Mouse (Mus musculus): ENCODE results near the gene St8sia1. TPM values are rescaled to one million over a fixed set of nuclear protein-coding genes. Genes with fewer than 3 reads are reported as not detected.

St8sia1 gene
- polyA plus RNA-seq, 1 experiment from 2014 or later = 4.2 TPM

DNA sequence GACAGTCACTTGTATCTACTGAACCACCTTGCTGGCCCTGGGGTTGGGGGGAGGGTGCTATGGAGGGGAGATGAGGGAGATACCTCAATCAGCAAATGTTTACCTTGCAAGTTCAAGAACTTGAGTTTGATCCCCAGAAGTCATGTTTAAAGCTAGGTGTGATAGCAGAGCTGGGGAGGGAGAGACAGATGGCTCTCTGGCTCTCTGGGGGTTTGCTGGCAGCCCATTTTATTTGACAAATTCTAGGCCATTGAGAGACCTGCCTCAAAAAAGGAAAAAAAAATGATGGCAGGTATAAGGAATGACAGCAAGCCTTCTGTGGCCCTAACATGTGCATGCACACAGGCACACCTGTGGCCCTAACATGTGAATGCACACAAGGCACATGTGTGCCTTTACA is 26.2 kb downstream of the St8sia1 start:
- H3K4me1 ChIP-seq (ENCODE audit: insufficient read depth, low read length) = 0 out of 2 replicates have a peak, but pooled peaks cover 4% of the 10 kb centered on the region
- H3K27me3 ChIP-seq (ENCODE audit: insufficient read depth, low read length) = no peaks in the 10 kb centered on the region
- H3K4me2 ChIP-seq (replicated peaks; ENCODE audit: low read depth, low read length) = no peak overlapping the region
- no peak overlapping the region for H3K4me3 ChIP-seq (ENCODE audit: low read length)
- no peaks in the 10 kb centered on the region for H3K9me3 ChIP-seq (ENCODE audit: low read length)
- no peak overlapping the region for H3K27ac ChIP-seq (ENCODE audit: low read length)
- H3K9ac ChIP-seq (replicated peaks; ENCODE audit: low read length) = no peak overlapping the region
- no peaks in the 10 kb centered on the region for H3K36me3 ChIP-seq (ENCODE audit: insufficient read depth, low read length)
- no peak for ATAC-seq (ENCODE audit: low FRiP score, low TSS enrichment)

DNA sequence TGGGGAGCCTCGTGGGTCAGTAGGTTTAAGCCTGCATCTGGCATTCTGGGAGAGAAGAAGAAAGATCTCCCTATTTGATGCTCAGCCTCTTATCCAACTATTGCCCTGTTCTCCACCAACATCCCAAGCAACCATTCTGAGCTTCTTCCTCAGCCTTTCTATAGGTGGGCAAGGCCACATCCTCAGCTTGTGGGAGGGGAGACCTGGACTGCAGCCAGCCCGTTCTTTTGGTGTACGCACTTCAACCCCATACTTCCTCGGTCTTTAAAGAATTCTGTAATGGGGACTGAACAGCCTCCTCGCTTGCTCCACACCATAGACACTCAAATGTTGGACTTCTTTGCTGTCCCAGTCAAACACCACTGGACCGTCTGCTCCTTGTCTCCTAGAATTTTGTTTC is 31.7 kb downstream of the St8sia1 start:
- no peak overlapping the region for H3K4me2 ChIP-seq (replicated peaks; ENCODE audit: low read depth, low read length)
- peaks cover 4% of the 10 kb centered on the region; the same call in 1 of the 2 replicates for H3K4me1 ChIP-seq (ENCODE audit: insufficient read depth, low read length)
- no peak overlapping the region for H3K4me3 ChIP-seq (ENCODE audit: low read length)
- no peak for ATAC-seq (ENCODE audit: low FRiP score, low TSS enrichment)
- H3K36me3 ChIP-seq (ENCODE audit: insufficient read depth, low read length) = no peaks in the 10 kb centered on the region
- H3K27ac ChIP-seq (ENCODE audit: low read length) = peak overlapping the region; percentile 40
- no peaks in the 10 kb centered on the region for H3K9me3 ChIP-seq (ENCODE audit: low read length)
- H3K9ac ChIP-seq (replicated peaks; ENCODE audit: low read length) = no peak overlapping the region
- H3K27me3 ChIP-seq (ENCODE audit: insufficient read depth, low read length) = no peaks in the 10 kb centered on the region
- WGBS = 64% methylated on average over 6 of the region's 6 CpGs

DNA sequence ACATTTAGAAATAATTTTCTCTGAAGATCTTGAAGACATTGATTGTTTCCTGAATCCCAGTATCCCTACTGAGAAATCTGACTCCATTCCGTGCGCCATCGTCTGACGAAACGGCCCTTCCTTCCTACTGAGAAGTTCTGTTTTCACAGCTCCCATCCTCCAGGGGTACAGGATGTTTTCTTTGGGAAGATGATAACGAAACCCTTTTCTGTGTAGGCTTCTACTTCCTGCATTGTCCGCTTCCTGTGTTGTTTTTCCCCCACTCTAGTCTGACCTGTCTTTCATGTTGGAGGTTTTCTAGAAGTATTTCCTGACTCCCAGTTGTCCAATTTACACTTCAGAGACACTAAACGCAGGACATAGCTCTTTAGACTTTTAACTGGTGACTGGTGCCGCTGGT is 32.1 kb downstream of the St8sia1 start:
- Histone ChIP-seq H3K4me3 (ENCODE audit: low read length) (no peak overlapping the region), H3K4me1 (ENCODE audit: insufficient read depth, low read length) (peaks cover 4% of the 10 kb centered on the region; the same call in 1 of the 2 replicates), H3K4me2 (replicated peaks; ENCODE audit: low read depth, low read length) (0 out of 2 replicates have a peak overlapping the region, but pooled peaks have one; percentile 2), H3K27me3 (ENCODE audit: insufficient read depth, low read length) (no peaks in the 10 kb centered on the region), H3K27ac (ENCODE audit: low read length) (peak overlapping the region; percentile 40), H3K36me3 (ENCODE audit: insufficient read depth, low read length) (no peaks in the 10 kb centered on the region), H3K9me3 (ENCODE audit: low read length) (no peaks in the 10 kb centered on the region), H3K9ac (replicated peaks; ENCODE audit: low read length) (no peak overlapping the region)
- 36% methylated on average over 9 of the region's 9 CpGs for WGBS
- ATAC-seq (ENCODE audit: low FRiP score, low TSS enrichment) = no peak

DNA sequence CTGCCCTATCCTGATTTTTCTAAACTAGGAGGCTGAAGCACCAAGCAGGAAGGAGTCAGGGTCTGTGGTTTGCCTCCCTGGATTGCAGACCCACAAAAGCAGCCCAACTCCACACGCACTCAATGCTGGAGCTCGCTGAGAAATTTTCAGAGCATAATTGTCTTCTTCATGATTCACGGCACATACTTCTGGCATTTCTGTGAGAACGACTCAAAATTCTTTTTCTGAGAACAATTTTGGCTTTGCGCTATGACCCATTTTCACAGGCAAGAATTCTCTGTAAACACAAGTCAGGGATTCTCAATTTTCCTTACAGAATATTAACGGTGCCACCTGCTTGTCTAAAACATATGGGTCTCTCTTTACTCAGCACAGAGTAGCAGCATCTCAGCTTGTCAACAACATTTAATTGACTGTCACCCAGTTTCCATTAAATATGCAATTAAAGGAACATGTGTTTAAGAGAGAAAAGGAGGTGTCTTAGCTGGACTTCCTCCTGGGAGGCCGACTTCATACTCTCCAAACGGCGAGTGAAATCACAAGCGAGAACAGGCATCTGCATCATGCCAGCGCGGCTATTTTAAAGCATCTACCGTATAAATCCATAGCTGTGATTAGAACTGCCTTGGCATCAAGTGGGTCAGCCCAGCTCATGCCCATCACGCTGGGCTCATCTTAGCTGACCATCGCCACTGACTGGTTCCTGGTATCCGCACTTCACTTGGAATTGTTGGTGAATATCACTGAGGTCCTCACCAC is 35.5 kb downstream of the St8sia1 start:
- no peaks in the 10 kb centered on the region for H3K36me3 ChIP-seq (ENCODE audit: insufficient read depth, low read length)
- ATAC-seq (ENCODE audit: low FRiP score, low TSS enrichment) = no peak
- no peaks in the 10 kb centered on the region for H3K27me3 ChIP-seq (ENCODE audit: insufficient read depth, low read length)
- H3K9ac ChIP-seq (replicated peaks; ENCODE audit: low read length) = no peak overlapping the region
- H3K4me2 ChIP-seq (replicated peaks; ENCODE audit: low read depth, low read length) = no peak overlapping the region
- H3K4me3 ChIP-seq (ENCODE audit: low read length) = no peak overlapping the region
- no peaks in the 10 kb centered on the region for H3K9me3 ChIP-seq (ENCODE audit: low read length)
- WGBS = 91% methylated on average over 16 of the region's 16 CpGs
- H3K27ac ChIP-seq (ENCODE audit: low read length) = no peak overlapping the region
- H3K4me1 ChIP-seq (ENCODE audit: insufficient read depth, low read length) = peaks cover 4% of the 10 kb centered on the region; the same call in 1 of the 2 replicates

DNA sequence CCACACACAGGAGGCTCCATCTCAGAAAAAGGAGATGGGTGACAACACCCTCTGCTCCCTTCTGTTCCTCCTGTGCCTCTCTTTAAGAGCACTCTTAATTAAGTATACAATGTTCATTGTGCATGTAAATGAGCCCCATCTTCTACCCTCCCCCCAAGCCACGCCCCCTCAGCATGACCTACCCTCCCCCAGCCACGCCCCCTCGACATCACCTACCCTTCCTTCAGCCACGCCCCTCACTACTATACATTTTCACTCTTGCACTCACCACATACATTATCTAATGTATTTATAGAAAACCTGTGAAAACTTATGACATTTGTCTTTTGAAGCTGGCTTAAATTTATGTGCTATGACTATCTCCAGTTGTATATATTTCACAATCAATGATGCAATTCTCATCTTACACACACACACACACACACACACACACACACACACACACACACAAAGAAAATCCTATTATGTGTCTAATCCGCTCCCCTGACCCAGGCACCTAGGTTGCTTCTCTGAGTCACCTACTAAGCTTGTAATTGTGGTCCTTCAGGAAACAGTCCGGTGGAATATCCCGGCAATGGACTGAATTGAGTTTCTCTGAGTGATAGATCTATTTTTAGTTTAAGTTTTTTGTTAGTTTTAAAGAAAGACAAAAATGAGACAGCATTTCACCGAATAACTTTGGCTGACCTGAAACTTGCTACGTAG is 37.2 kb downstream of the St8sia1 start:
- Histone ChIP-seq H3K4me3 (ENCODE audit: low read length) (no peak overlapping the region), H3K36me3 (ENCODE audit: insufficient read depth, low read length) (no peaks in the 10 kb centered on the region), H3K27ac (ENCODE audit: low read length) (no peak overlapping the region), H3K9ac (replicated peaks; ENCODE audit: low read length) (no peak overlapping the region), H3K4me2 (replicated peaks; ENCODE audit: low read depth, low read length) (no peak overlapping the region), H3K27me3 (ENCODE audit: insufficient read depth, low read length) (no peaks in the 10 kb centered on the region), H3K9me3 (ENCODE audit: low read length) (no peaks in the 10 kb centered on the region), H3K4me1 (ENCODE audit: insufficient read depth, low read length) (peaks cover 4% of the 10 kb centered on the region; the same call in 1 of the 2 replicates)
- no peak for ATAC-seq (ENCODE audit: low FRiP score, low TSS enrichment)
- WGBS = 89% methylated on average over 9 of the region's 9 CpGs

DNA sequence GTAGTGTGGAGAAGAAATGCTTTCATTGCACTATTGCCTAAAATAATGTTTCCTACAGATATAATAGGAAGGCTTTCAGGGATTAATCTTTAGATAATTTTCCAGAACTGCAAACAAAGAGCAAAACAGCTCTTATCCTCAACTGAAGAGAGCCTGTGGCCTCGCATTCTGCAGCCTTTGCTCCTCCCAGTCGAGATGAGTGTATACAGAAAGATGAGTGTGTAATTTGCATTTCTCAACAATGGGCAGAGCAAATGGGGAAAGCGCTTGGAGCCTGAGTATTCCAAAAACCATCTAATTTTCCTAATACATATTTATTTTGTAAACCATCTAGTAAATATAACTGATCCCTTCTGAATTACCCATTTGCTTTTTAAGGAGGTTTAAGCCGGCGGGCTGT is 38.3 kb downstream of the St8sia1 start:
- Histone ChIP-seq H3K9me3 (ENCODE audit: low read length) (no peaks in the 10 kb centered on the region), H3K9ac (replicated peaks; ENCODE audit: low read length) (no peak overlapping the region), H3K36me3 (ENCODE audit: insufficient read depth, low read length) (no peaks in the 10 kb centered on the region), H3K27me3 (ENCODE audit: insufficient read depth, low read length) (no peaks in the 10 kb centered on the region), H3K4me3 (ENCODE audit: low read length) (no peak overlapping the region), H3K27ac (ENCODE audit: low read length) (no peak overlapping the region), H3K4me1 (ENCODE audit: insufficient read depth, low read length) (no peaks in the 10 kb centered on the region), H3K4me2 (replicated peaks; ENCODE audit: low read depth, low read length) (no peak overlapping the region)
- ATAC-seq (ENCODE audit: low FRiP score, low TSS enrichment) = no peak
- 85% methylated on average over 5 of the region's 5 CpGs for WGBS

DNA sequence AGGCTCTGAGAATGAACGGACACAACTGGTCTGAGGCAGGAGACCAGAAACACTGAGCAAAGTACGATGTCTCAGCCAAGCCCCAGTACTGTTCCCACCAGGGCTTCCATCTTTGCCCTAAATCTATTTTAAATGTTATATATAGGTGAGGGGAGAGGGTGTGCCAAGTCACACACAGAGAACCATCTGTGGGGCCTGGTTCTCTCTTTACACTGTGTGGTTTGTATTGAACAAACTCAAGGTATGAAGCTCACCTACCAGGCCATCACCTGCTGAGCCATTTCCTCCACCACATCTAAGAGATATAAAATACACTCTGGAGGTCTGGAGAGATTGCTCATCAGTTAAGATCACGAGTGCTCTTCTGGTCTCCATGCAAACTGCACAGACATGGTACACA is 38.9 kb downstream of the St8sia1 start:
- H3K9ac ChIP-seq (replicated peaks; ENCODE audit: low read length) = no peak overlapping the region
- H3K4me2 ChIP-seq (replicated peaks; ENCODE audit: low read depth, low read length) = no peak overlapping the region
- H3K4me1 ChIP-seq (ENCODE audit: insufficient read depth, low read length) = no peaks in the 10 kb centered on the region
- 89% methylated on average over 3 of the region's 3 CpGs for WGBS
- no peak overlapping the region for H3K27ac ChIP-seq (ENCODE audit: low read length)
- no peaks in the 10 kb centered on the region for H3K27me3 ChIP-seq (ENCODE audit: insufficient read depth, low read length)
- no peak for ATAC-seq (ENCODE audit: low FRiP score, low TSS enrichment)
- H3K4me3 ChIP-seq (ENCODE audit: low read length) = no peak overlapping the region
- no peaks in the 10 kb centered on the region for H3K36me3 ChIP-seq (ENCODE audit: insufficient read depth, low read length)
- no peaks in the 10 kb centered on the region for H3K9me3 ChIP-seq (ENCODE audit: low read length)

DNA sequence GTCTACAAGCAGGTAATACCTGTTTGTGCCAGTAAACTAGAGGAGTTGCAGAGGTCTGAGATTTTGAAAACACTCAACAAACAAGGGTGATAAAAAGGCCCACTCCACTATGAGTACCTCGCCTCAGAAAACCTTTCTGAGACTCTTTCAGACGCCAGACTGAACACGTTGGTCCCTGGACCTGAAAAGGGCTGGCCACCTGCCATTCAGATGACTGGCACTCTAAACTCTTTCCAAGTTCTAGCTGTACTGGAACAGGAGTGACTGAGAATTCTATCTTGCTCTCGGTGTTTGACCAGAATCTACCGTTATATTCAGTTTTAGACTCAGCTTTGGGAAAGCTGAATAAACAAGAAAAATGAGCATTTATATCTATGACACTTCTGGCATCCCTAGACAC is 43.4 kb downstream of the St8sia1 start:
- H3K9ac ChIP-seq (replicated peaks; ENCODE audit: low read length) = no peak overlapping the region
- WGBS = 75% methylated on average over 5 of the region's 5 CpGs
- H3K36me3 ChIP-seq (ENCODE audit: insufficient read depth, low read length) = no peaks in the 10 kb centered on the region
- no peaks in the 10 kb centered on the region for H3K9me3 ChIP-seq (ENCODE audit: low read length)
- no peaks in the 10 kb centered on the region for H3K4me1 ChIP-seq (ENCODE audit: insufficient read depth, low read length)
- H3K27ac ChIP-seq (ENCODE audit: low read length) = no peak overlapping the region
- no peaks in the 10 kb centered on the region for H3K27me3 ChIP-seq (ENCODE audit: insufficient read depth, low read length)
- no peak overlapping the region for H3K4me3 ChIP-seq (ENCODE audit: low read length)
- ATAC-seq (ENCODE audit: low FRiP score, low TSS enrichment) = no peak
- H3K4me2 ChIP-seq (replicated peaks; ENCODE audit: low read depth, low read length) = no peak overlapping the region

DNA sequence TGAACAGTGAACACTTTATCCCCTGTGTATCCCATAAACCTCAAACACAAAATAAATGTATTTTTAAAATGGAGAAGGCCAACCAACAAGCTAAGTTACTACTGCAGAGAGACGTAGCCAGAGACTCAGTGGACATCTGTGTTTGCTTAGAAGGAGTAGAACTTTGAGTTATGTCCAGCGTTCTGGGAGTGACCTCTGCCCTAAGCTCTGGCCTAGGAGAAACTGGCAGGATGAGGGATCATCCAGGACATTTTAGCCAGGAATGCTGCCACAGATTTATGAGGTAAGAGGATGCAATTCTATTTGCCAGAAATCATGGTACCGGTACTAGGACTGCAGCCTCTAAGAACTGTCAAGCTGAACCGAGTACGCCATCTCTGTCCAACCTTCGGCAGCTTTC is 45.6 kb downstream of the St8sia1 start:
- no peak overlapping the region for H3K4me2 ChIP-seq (replicated peaks; ENCODE audit: low read depth, low read length)
- no peak overlapping the region for H3K9ac ChIP-seq (replicated peaks; ENCODE audit: low read length)
- H3K36me3 ChIP-seq (ENCODE audit: insufficient read depth, low read length) = no peaks in the 10 kb centered on the region
- no peak overlapping the region for H3K4me3 ChIP-seq (ENCODE audit: low read length)
- no peaks in the 10 kb centered on the region for H3K9me3 ChIP-seq (ENCODE audit: low read length)
- no peak for ATAC-seq (ENCODE audit: low FRiP score, low TSS enrichment)
- H3K4me1 ChIP-seq (ENCODE audit: insufficient read depth, low read length) = no peaks in the 10 kb centered on the region
- no peak overlapping the region for H3K27ac ChIP-seq (ENCODE audit: low read length)
- WGBS = 63% methylated on average over 6 of the region's 6 CpGs
- H3K27me3 ChIP-seq (ENCODE audit: insufficient read depth, low read length) = no peaks in the 10 kb centered on the region

DNA sequence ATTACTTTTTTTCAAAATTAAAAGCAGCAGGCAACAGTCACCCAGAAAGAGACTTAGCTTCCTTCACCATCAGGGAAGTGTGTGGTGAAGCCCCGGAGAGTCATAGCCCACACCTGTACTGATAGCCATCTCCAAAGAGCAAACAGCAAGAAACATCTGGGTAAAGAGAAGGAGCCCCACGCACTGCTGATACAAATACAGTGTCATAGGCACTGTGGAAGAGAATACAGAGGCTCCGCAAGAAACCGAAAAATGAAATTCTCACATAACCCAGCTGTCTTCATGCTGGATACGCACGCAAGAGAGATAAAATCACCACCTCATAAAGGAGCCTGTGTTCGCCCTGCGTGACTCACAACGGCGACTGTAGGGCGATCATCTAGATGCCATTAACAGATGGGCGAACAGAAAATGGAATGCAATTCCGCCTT is 46.8 kb downstream of the St8sia1 start:
- WGBS = 58% methylated on average over 13 of the region's 13 CpGs
- Histone ChIP-seq H3K4me2 (replicated peaks; ENCODE audit: low read depth, low read length) (no peak overlapping the region), H3K36me3 (ENCODE audit: insufficient read depth, low read length) (no peaks in the 10 kb centered on the region), H3K4me3 (ENCODE audit: low read length) (no peak overlapping the region), H3K27ac (ENCODE audit: low read length) (no peak overlapping the region), H3K9ac (replicated peaks; ENCODE audit: low read length) (no peak overlapping the region), H3K27me3 (ENCODE audit: insufficient read depth, low read length) (no peaks in the 10 kb centered on the region), H3K9me3 (ENCODE audit: low read length) (no peaks in the 10 kb centered on the region), H3K4me1 (ENCODE audit: insufficient read depth, low read length) (no peaks in the 10 kb centered on the region)
- no peak for ATAC-seq (ENCODE audit: low FRiP score, low TSS enrichment)

Measured in kidney, embryonic 16.5 days (tissue).